Mouse (Mus musculus) 3134 (cell line): ENCODE measurements at regions not wholly inside any gene's neighbourhood (a gene's known extent, or its start where the extent isn't known, plus 50 kb on each side); places are given as distances from the start of the nearest gene placed in this dataset.

Experiments
- DNase-seq: peaks from one replicate; pipeline ENCODE4 v3.0.0-alpha.2; 2011; ENCODE audit warnings: low spot score; ENCODE audit not compliant: insufficient read length; ENCODE audit errors: extremely low read depth

GRCm38 (mm10) chr10:111079051-111079450 is 69.1 kb upstream of the Zdhhc17 start:
- DNase-seq: no peak

GRCm38 (mm10) chr10:111077632-111078031 is 67.7 kb upstream of the Zdhhc17 start:
- no peak for DNase-seq

GRCm38 (mm10) chr10:111073851-111074430 is 64.0 kb upstream of the Zdhhc17 start:
- no peak for DNase-seq

- DNase-seq: no peak
Measured at GRCm38 (mm10) chr10:111073262-111073661, 63.3 kb upstream of the Zdhhc17 start.

- no peak for DNase-seq
Measured at GRCm38 (mm10) chr10:111072554-111072909, 62.6 kb upstream of the Zdhhc17 start.

GRCm38 (mm10) chr10:111071805-111072553 is 62.0 kb upstream of the Zdhhc17 start:
- no peak for DNase-seq

GRCm38 (mm10) chr10:111066146-111066545 is 56.2 kb upstream of the Zdhhc17 start:
- no peak for DNase-seq

- DNase-seq: no peak
Measured at GRCm38 (mm10) chr10:111060626-111061025, 50.7 kb upstream of the Zdhhc17 start.
